Mouse (Mus musculus): ENCODE measurements around the gene Ap1s2.
A peak's percentile ranks its signal among the peaks of the same experiment; 100 is the strongest.

The Ap1s2 gene

GRCm38 (mm10) chrX:163908337-163909250, at the start of gene Ap1s2:
TSS of gene Ap1s2 (plus strand) at chrX:163909017.
- DNase-seq (ENCODE audit: low spot score in 2 of 2) = peak; percentile 67 to 90

GRCm38 (mm10) chrX:163867711-163868379, 41.0 kb upstream of the Ap1s2 start:
- DNase-seq (ENCODE audit: low spot score in 2 of 2) = no peak

GRCm38 (mm10) chrX:163868659-163869278, 40.0 kb upstream of the Ap1s2 start:
- DNase-seq (ENCODE audit: low spot score in 2 of 2) = no peak

DNA sequence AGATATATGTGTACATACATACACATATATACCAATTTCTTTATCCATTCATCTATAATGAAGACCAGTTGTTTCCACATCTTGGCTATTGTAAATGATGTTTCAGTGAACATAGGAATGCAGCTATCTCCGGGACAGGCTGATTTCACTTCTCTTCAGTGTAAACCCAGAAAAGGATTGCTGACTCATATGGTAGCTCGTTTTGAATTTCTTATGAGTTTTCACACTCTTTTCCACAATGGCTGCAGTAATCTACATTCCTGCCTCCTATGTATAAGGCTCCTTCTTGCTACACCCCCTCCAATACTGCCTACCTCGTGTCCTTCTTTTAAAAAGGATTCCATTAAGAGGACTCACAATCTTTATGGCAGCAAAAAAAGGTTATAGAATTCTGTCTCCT, 32.9 kb upstream of the Ap1s2 start:
- DNase-seq (ENCODE audit: low spot score in 2 of 2) = no peak

GRCm38 (mm10) chrX:163876636-163877035, 32.2 kb upstream of the Ap1s2 start:
- no peak for DNase-seq (ENCODE audit: low spot score in 2 of 2)

DNA sequence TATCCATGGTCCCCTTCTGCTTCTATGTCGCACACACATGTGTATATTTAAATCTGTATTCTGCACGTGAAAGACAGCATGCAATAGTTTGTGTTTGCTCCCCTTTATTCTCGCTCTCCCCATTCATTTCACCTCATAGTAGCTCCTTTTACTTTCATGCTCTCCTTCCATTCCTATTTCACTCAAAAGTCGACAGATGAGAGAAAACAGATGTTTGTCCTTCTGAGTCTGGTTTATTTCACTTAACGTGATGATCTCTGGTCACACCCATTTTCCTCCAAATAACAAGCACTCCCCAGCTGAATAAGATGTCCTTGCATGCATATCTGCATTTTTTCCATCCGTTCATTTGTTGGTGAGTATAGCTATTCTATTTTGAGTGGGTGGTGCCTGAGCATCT, 29.8 kb upstream of the Ap1s2 start:
- no peak for DNase-seq (ENCODE audit: low spot score in 2 of 2)

GRCm38 (mm10) chrX:163879461-163879860, 29.4 kb upstream of the Ap1s2 start:
- no peak for DNase-seq (ENCODE audit: low spot score in 2 of 2)

DNA sequence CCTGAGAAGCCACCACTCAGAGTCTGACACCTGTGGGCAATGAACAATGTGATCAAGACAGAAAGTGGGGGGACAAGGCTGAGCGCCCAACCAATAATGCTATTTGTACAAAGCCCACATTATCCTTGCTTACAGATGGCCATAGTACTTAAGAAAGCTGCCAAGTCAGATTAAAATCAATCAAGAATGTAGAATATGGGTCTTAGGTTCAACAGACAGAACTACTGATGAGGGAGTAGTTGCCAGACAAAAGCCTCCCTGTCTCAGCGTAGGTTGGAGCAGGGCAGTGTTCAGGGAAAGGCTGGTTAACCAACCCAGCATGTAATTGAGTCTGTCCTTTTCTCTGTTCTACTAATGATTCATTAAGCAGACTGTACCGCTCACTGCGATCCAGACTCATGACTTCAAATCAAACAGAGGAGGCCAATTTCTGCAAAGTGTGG, 23.3 kb upstream of the Ap1s2 start:
- no peak for DNase-seq (ENCODE audit: low spot score in 2 of 2)

DNA sequence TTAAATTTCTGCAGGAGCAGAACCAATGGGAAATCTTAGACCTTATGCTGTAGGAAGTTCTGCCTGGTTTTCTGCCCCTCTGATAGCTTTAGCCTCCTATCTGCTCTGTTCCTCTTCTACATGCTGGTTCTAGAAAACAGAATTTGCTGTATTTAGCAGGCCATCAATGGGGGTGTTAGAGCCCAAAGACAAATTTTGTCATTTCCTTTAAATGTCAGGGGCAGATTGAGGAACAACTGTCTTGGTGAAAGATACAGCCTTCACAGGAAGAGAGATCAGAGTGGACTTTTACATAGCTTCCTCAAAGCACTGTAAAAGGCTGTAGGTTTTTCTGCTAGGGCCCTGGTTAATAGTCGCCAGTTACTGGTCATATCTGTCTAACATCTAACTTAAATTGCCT, 11.5 kb upstream of the Ap1s2 start:
- no peak for DNase-seq (ENCODE audit: low spot score in 2 of 2)

DNA sequence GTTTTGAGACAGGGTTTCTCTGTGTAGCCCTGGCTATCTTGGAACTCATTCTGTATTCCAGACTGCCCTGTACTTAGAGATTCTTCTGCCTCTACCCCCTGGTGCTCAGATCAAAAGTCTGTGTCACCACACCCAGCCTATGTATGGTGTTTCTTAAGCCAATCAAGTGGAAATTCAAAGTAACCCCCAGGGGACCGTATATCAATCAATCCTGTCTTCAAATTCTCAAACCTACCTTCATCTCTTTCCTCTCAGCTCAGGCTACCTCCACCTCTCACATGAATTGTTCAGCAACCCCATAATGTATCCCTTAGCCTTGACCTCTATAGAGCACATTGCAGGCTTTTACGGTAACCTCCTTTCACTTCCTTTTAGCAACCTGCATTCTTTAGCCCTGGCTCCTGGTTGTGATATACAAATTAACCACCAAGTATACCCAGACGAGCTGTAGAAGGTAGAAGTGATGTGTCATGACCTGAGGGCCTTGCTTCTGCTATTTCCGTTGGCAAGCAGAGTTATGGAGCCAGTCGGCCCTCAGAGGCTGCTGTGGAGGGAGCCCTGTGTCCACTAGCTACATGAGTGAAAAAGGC, 9.3 kb upstream of the Ap1s2 start:
- DNase-seq (ENCODE audit: low spot score in 2 of 2) = no peak

GRCm38 (mm10) chrX:163906861-163907260, 2.0 kb upstream of the Ap1s2 start:
- DNase-seq (ENCODE audit: low spot score in 2 of 2) = no peak

DNA sequence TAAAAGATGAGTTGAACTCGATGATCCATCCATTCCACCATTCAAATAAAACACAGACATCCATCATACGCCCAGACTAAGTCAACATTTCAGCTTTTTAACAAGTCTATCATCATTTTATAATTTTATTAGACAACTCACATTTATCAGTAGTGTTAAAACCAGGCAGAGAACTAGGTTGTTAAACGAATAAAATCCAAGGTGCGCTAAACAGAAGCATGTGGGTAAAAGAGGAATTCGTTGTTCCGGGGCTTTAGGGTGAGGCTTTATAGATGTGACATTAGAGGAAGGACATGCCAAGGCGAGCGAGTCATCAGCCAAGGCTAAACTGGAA, 847 bp upstream of the Ap1s2 start:
- no peak for DNase-seq (ENCODE audit: low spot score in 2 of 2)

GRCm38 (mm10) chrX:163909381-163909780, 564 bp downstream of the Ap1s2 start:
- DNase-seq (ENCODE audit: low spot score in 2 of 2) = peak in 1 of 2 experiments; percentile 38

GRCm38 (mm10) chrX:163912791-163913190, 4.0 kb downstream of the Ap1s2 start:
- DNase-seq (ENCODE audit: low spot score in 2 of 2) = peak in 1 of 2 experiments; percentile 36

DNA sequence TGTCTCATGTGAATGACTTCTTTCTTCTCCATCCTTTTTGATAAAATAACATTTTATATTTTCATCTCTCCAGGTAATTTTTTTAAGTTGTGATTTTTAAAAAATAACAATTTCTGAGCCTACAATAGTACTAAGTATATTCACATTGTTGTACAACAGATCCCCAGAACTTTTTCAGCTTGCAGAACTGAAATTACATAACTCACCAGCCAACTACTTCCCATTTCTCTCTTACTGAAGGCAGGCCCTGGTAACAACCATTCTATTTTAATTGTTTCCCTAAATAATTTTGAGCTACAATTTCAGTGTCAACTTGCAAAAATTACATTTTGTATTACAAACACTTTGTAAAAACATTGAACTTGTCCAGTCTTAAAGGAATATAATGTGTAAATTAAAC, 20.7 kb downstream of the Ap1s2 start:
- no peak for DNase-seq (ENCODE audit: low spot score in 2 of 2)

- no peak for DNase-seq (ENCODE audit: low spot score in 2 of 2)
Observed at GRCm38 (mm10) chrX:163934731-163935130, 25.9 kb downstream of the Ap1s2 start.

DNA sequence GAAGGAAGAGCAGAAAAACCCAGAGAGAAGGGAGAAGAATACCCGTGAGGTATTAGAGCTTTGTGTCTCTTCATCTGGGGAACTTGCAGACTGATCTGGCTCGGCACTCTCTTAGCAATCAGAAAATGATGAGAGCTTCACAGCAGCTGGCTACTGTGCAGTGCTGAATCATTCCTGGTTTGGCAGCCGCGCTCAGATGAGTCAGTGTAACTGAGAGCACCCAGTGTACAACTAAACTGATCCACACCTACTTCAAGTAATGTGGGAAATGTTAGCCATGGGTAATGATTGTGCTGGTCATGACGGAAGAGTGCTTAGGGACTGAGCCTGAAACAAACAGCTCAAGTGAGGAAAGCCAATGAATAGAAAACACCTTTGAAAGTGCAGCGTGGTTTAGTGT, 29.8 kb downstream of the Ap1s2 start:
- DNase-seq (ENCODE audit: low spot score in 2 of 2) = no peak

- no peak for DNase-seq (ENCODE audit: low spot score in 2 of 2)
Observed at GRCm38 (mm10) chrX:163944381-163944780, 35.6 kb downstream of the Ap1s2 start.

DNA sequence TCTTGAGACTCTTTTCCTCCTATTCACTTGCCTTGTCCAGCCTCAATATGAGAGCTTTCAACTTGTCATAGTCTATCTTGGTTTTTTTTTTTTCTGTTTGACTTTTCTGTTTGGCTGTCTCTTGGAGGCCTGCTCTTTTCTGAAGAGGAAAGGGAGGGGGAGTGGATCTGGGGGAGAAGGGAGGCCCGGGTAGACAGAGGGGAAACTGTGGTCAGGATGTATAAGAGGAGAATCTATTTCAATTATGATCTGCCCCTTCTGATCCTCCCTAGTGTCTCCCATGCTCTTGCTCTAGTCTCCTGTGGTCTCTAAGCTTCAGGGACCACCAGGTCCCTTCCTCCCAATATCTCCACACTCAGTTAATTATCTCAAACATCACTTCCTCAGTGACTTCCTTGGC, 42.8 kb downstream of the Ap1s2 start:
- no peak for DNase-seq (ENCODE audit: low spot score in 2 of 2)

GRCm38 (mm10) chrX:163957381-163957780, 48.6 kb downstream of the Ap1s2 start:
- no peak for DNase-seq (ENCODE audit: low spot score in 2 of 2)

DNA sequence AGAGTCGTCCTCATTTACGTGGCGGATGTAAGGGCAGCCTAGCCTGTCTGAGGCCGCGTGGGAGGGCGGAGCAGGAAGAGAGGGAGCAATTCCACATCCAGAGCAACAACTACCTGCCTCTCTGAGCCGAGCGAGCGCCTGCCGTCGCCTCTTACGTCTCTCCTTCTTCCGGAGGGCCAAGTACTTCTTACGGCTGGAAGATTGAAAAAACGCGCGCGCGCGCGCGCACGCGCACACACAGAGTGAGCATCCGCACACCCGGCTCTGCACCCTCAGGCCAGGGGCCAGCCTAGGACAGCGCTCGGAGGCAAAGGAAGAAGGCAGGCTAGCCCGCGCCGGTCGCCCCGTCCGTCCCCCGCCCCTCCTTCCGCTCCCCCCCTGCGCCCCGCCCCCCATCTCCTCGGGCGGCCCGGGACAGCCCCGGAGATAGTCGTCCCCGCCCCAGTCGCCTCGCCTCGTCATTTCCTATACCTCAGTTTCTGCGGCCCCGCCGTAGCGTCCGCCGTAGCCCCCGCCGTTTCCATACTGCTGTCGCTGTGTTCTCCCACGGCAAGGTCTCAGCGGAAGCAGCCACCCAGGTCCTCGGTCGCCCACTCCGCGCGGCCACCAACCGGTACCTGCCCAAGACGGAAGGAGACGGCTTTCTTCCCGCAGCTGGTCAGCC, 49.1 kb downstream of the Ap1s2 start:
- peak; percentile 24 to 39 for DNase-seq (ENCODE audit: low spot score in 2 of 2)

DNA sequence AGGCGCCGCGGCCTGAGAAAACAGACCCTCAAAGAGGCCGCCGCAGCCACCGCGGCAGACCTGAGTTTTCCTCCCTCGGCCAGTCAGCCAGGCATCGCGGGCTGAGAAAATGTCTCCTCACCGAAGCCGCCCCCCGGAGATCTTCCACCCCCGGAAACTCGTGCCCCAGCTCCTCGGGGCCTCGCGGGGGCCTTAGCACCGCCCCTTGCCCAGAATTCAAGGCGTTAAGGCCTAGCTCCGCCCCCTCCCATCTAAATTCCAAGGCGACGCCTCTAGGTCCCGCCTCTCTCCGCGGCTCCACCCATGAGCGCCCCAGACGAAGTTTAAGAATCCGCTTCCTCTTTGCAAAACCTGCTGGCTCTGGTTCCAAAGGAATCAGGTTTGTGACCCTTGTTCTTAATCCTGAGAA, 49.7 kb downstream of the Ap1s2 start, which contains the start of gene Zrsr2:
Gene Zrsr2 (minus strand): TSS at position 195 of the 409 bp plus-strand sequence.
- DNase-seq (ENCODE audit: low spot score in 2 of 2) = peak; percentile 49 to 62

Measured in cerebellum, postnatal 4 days (tissue).